Mouse (Mus musculus) heart, embryonic 10.5 days (tissue): ENCODE results near the gene Mag. TPM values are rescaled to one million over a fixed set of nuclear protein-coding genes. Genes with fewer than 3 reads are reported as not detected.
A peak's percentile ranks its signal among the peaks of the same experiment; 100 is the strongest.

Experiments
- DNase-seq: peaks from one replicate; pipeline ENCODE4 v3.0.0-alpha.2; 2017; ENCODE audit warnings: low spot score
- H3K27ac ChIP-seq: fragments of 300-500 bp; sonication (generic); 2 replicates; pipeline ENCODE4 v1.5.1; 2016; ENCODE audit warnings: mild to moderate bottlenecking
- H3K27me3 ChIP-seq: fragments of 300-500 bp; sonication (generic); 2 replicates; pipeline ENCODE4 v1.6.1; 2016; ENCODE audit warnings: mild to moderate bottlenecking; ENCODE audit not compliant: poor library complexity, insufficient read depth, severe bottlenecking
- H3K36me3 ChIP-seq: fragments of 300-500 bp; sonication (generic); 2 replicates; pipeline ENCODE4 v1.6.1; 2016; ENCODE audit warnings: mild to moderate bottlenecking, moderate library complexity
- H3K4me1 ChIP-seq: fragments of 300-500 bp; sonication (generic); 2 replicates; pipeline ENCODE4 v1.6.1; 2016; ENCODE audit warnings: mild to moderate bottlenecking
- H3K4me3 ChIP-seq: fragments of 300-500 bp; sonication (generic); 2 replicates; pipeline ENCODE4 v1.5.1; 2016; ENCODE audit warnings: mild to moderate bottlenecking, moderate library complexity
- H3K9me3 ChIP-seq: fragments of 300-500 bp; sonication (generic); 2 replicates; pipeline ENCODE4 v1.6.1; 2016; ENCODE audit warnings: mild to moderate bottlenecking, moderate library complexity
- WGBS: fragments of 180-500 bp; shearing (Covaris S2); methylation state at CpG from one replicate; pipeline ENCODE4 v1.1.7; 2016; 5-methylcytosine and 5-hydroxymethylcytosine counted together
- polyA plus RNA-seq: library from polyadenylated mRNA; unstranded; fragments of >200 nt; fragmentation: Nextera tagmentation; extraction: Ambion mirVana; gene quantifications from 2 replicates; pipeline ENCODE4 v1.2.1, GENCODE M21; 2016

Gene Mag
- polyA plus RNA-seq, 1 experiment from 2014 or later, result 0.30 TPM

DNA sequence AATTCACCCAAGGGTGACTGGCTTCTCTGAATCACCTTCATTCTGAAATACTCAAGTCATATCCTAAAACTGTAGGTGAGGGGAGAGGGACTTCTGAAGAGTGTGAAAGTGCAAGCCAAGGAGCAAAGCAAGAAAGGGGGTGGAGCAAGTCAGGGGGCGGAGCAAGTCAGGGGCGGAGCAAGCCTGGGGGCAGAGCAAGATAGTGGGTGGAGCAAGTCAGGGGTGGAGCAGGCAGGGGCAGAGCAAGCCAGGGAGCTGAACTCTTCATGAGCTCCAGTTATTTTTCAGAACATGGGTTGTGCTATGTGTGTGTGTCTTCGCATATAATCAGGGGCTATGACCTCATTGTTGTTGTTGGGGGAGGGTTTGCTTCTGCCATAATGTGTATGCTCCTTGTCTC, 5.5 kb upstream of the Mag start:
- WGBS, result 55% methylated on average over 3 of the region's 3 CpGs
- Histone ChIP-seq H3K36me3 (no peaks in the 10 kb centered on the region), H3K4me3 (no peak overlapping the region), H3K4me1 (no peaks in the 10 kb centered on the region), H3K9me3 (no peaks in the 10 kb centered on the region), H3K27ac (no peak overlapping the region), H3K27me3 (peaks cover 11% of the 10 kb centered on the region)
- DNase-seq, result no peak

DNA sequence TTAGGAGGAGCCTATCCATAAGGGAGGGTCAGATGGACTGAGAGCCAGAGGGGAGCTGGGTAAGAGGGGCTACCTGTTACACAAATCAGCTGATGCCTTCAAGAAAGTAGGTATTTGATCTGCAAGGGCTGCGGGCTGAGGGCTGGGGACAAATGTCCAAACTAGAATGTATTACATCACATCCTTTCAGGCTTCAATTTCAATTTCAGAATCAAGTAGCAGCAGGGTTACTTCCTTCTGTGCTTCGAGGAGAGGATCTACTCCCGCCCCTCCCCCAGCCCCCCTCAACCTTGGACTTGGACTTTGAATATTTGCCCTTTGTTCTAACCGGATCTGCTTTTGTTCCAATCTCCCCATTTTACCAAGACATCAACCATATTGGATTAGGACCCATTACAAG, 2.5 kb upstream of the Mag start:
- Histone ChIP-seq H3K27ac (no peak overlapping the region), H3K27me3 (peaks cover 17% of the 10 kb centered on the region), H3K4me1 (no peaks in the 10 kb centered on the region), H3K4me3 (no peak overlapping the region), H3K36me3 (no peaks in the 10 kb centered on the region), H3K9me3 (no peaks in the 10 kb centered on the region)
- 61% methylated on average over 4 of the region's 4 CpGs for WGBS
- DNase-seq, result no peak

DNA sequence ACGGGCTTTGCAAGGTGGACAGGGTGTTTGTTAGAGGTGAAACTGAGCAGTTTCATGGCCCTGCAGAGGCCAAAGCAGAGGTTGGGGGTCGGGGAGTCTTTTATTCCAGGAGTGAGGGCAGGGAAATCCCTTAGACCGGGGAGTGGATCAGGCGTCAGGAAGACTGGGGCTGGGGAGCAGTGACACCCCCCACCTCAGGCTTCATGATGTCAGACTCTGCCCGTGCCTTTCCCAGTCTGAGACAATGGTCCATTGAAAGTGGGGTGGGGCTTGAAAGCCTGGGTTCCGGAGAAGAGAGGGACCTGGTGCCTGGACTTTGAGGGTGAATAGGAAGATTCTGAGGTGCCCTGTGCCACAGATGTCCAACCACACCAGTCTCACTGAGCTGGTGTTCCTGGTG, 2.0 kb upstream of the Mag start:
- Histone ChIP-seq H3K36me3 (no peaks in the 10 kb centered on the region), H3K4me3 (no peak overlapping the region), H3K9me3 (no peaks in the 10 kb centered on the region), H3K27ac (no peak overlapping the region), H3K27me3 (peaks cover 17% of the 10 kb centered on the region), H3K4me1 (no peaks in the 10 kb centered on the region)
- 34% methylated on average over 6 of the region's 6 CpGs for WGBS
- DNase-seq, result peak; percentile 68

DNA sequence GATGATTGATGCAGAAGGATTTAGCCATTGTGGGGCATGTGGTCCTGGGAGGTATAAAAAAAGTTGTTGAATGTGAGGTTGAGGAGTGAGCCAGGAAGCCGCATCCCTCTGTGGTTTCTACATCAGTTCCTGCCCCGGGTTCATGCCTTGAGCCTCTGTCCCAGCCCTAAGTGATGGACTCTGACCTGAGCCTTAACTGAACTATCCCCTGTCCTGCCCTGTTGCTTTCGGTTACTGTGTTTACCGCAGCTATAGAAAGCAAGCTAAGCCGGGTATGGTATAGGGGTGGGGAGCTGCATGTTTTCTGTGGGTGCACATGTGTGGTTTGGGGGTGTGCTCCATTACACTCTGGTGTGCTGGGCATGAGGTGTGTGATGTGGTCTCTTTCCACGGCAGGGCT, 4.9 kb downstream of the Mag start:
- peaks cover 11% of the 10 kb centered on the region for H3K4me1 ChIP-seq
- H3K36me3 ChIP-seq, result no peaks in the 10 kb centered on the region
- peaks cover 39% of the 10 kb centered on the region for H3K27me3 ChIP-seq
- H3K9me3 ChIP-seq, result no peaks in the 10 kb centered on the region
- no peak for DNase-seq
- H3K27ac ChIP-seq, result no peak overlapping the region
- H3K4me3 ChIP-seq, result no peak overlapping the region
- WGBS, result 73% methylated on average over 6 of the region's 6 CpGs

DNA sequence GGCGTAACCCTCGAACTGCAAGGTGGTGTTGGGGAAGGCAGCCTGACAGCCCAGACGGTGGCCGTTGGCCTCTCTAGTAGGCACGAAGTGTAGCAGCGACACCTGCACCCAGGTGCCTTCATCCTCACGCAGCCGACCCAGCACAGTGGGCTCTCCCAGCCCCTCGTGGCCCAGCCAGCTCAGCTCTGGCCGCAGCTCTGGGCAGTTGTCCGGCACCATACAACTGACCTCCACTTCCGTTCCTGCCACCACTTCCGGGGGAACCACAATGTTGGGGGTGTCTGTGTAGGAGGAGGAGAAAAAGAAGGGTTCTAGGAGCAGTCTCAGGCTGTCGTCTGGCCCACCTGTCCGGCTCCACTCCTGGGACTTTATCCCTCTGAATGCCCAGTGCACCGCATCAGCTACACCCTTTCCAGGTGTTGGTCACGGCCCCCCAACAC, 5.7 kb downstream of the Mag start:
- peak overlapping the region; percentile 45 for H3K4me3 ChIP-seq

DNA sequence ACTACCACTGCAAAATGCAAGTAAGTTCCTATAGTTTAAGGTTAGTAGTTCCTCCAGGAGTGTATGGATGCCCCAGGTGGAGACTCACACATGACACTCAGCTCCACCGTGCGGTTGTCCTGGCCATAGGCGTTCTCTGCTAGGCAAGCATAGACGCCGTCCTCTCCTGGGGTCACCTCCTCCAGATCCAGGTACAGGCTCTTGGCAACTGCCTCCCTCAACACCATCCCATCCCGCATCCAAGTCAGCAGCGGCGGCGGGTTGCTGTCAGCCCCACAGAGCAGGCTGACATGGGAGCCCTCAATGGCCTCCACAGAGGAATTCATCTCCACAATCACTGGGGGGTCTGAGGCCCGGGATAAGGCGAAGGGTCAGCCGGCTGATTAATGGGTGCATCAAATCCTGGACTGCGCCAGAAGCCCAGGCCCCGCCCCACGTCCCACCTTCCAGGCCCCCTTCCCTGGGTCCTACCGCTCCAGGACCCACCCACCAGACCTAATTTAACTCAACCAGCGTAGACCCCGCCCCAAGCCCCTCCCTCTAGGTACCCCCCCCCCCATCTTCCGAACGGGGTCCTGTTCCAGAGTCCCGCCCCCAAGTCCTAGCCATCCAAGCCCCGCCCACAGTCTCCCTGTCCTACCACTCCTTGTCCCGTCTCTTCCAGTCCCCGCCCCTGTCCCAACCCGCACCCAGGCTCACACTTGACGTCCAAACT, 6.2 kb downstream of the Mag start:
- no peaks in the 10 kb centered on the region for H3K9me3 ChIP-seq
- H3K4me1 ChIP-seq, result peaks cover 11% of the 10 kb centered on the region
- no peaks in the 10 kb centered on the region for H3K36me3 ChIP-seq
- peaks cover 33% of the 10 kb centered on the region for H3K27me3 ChIP-seq
- peak overlapping the region; percentile 45 for H3K4me3 ChIP-seq
- no peak overlapping the region for H3K27ac ChIP-seq
- DNase-seq, result no peak
- 4% methylated on average over 26 of the region's 26 CpGs for WGBS

More for the DNA sequence above, 5.7 kb downstream of the Mag start:
- peaks cover 33% of the 10 kb centered on the region for H3K27me3 ChIP-seq
- no peaks in the 10 kb centered on the region for H3K36me3 ChIP-seq
- DNase-seq, result no peak
- H3K4me1 ChIP-seq, result peaks cover 11% of the 10 kb centered on the region
- 19% methylated on average over 15 of the region's 17 CpGs for WGBS
- H3K27ac ChIP-seq, result no peak overlapping the region
- no peaks in the 10 kb centered on the region for H3K9me3 ChIP-seq

DNA sequence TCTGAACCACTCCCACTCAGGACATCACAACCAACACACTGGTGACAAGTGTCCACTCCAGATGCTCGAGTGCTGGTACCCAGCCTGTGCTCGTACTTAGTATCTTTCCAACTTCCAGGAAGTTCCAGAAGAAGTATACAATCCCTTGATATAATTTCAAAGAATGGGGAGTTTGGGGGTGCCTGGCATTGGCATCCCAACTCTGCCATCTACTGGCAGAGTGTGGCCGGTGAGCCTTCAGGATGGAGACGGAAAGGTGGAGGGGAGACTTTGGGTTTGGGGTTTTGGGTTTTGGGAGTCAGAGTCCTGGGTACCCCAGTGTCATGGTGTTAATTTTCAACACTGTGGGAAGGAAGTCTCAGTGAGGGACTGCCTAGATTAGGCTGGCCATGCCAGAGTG, 10.6 kb downstream of the Mag start:
- Histone ChIP-seq H3K27ac (no peak overlapping the region), H3K9me3 (no peaks in the 10 kb centered on the region)
- DNase-seq, result no peak

DNA sequence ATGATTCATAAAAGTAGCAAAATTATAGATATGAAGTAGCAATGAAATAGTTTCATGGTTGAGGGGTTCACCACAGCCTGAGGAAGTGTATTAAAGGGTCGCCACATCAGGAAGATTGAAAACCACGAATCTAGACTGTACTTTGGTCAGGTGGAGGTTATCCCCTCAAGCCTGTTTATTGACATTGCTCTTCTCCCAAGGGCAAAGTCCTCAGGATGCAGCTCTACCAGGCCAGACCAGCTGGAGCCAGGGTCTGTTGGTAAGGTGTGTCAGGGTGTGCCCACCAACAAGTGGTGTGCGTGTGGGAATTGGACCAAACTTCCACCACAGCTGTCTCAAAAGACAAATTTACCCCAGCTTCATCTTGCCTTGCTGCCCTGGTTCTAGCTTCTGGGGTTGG, 19.5 kb downstream of the Mag start:
- Histone ChIP-seq H3K9me3 (no peaks in the 10 kb centered on the region), H3K27me3 (peaks cover 6% of the 10 kb centered on the region; the same call in 1 of the 2 replicates), H3K4me3 (no peak overlapping the region), H3K27ac (no peak overlapping the region), H3K4me1 (peaks cover 10% of the 10 kb centered on the region), H3K36me3 (no peaks in the 10 kb centered on the region)
- no peak for DNase-seq
- 91% methylated on average over 3 of the region's 3 CpGs for WGBS

More for the DNA sequence above, 10.6 kb downstream of the Mag start:
- Histone ChIP-seq H3K36me3 (no peaks in the 10 kb centered on the region), H3K27me3 (peaks cover 36% of the 10 kb centered on the region), H3K4me3 (no peak overlapping the region), H3K4me1 (peaks cover 15% of the 10 kb centered on the region)
- 51% methylated on average over 4 of the region's 4 CpGs for WGBS

DNA sequence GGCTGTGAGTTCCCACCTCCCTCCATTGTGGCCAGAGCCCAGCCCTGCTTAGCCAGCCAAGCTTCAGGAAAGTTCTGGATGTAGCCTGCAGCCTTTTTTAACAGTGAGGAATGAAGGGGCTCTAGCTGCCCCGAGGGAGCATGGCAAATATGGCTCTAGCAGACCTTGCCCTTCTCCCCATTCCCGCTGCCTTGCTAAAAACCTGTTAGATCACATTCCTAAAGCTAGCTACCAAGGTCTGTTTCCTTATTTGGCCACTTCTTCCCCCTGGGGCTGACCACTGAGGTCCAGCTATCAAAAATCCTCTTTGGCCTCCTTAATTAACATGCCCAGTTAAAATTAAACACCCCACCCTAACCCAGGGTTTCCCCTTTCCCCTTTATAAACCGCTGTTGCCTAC, 22.2 kb downstream of the Mag start:
- H3K27ac ChIP-seq, result no peak overlapping the region
- no peak overlapping the region for H3K4me3 ChIP-seq
- DNase-seq, result no peak
- 51% methylated on average over 3 of the region's 3 CpGs for WGBS
- peaks cover 5% of the 10 kb centered on the region; the same call in 1 of the 2 replicates for H3K4me1 ChIP-seq
- no peaks in the 10 kb centered on the region for H3K9me3 ChIP-seq
- H3K27me3 ChIP-seq, result no peaks in the 10 kb centered on the region
- H3K36me3 ChIP-seq, result no peaks in the 10 kb centered on the region

DNA sequence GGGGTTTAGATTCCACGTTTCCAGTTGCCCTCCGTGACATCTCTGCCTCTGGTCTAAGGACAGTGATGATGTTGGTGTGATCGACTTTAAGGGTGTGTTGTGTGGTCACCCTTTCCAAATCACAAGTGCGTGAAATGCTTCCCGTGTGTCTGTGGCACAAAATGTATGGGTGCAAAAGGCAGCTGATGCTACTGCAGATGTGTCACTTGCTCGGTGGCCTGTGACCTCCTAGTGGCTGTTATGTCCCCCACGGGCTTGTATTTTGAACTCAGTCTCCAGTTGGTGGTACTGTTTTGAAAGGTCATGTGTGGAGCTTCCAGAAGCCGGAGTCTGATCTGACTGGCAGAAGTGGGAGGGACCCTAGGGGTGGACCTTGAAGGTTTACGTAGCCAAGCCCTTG, 22.9 kb downstream of the Mag start:
- Histone ChIP-seq H3K9me3 (no peaks in the 10 kb centered on the region), H3K27me3 (no peaks in the 10 kb centered on the region), H3K36me3 (no peaks in the 10 kb centered on the region), H3K27ac (no peak overlapping the region), H3K4me1 (peaks cover 5% of the 10 kb centered on the region; the same call in 1 of the 2 replicates), H3K4me3 (no peak overlapping the region)
- whole genome bisulfite sequencing, result 81% methylated on average over 9 of the region's 9 CpGs
- no peak for DNase-seq

DNA sequence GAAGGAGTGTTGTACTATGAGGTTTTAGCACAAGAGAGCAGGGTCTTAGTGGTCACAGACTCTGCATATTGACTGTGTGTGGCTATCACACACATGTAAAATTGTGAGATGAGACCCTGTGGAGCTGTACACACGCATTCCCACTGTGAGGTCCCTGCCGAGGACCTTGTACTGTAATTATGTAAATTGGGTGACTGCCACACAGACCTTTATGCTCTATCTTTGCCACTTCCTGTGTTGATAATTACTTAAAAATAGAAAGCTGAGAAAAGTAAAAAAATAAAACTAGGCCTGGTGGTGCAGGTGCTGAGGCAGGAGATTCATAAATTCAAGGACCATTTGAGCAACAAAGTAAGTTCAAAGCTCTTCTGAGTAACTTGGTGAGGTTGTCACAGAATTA, 24.0 kb downstream of the Mag start:
- 53% methylated on average over 2 of the region's 2 CpGs for WGBS
- no peak for DNase-seq
- Histone ChIP-seq H3K36me3 (no peaks in the 10 kb centered on the region), H3K4me3 (no peak overlapping the region), H3K27me3 (no peaks in the 10 kb centered on the region), H3K4me1 (peaks cover 5% of the 10 kb centered on the region; the same call in 1 of the 2 replicates), H3K9me3 (no peaks in the 10 kb centered on the region), H3K27ac (no peak overlapping the region)

DNA sequence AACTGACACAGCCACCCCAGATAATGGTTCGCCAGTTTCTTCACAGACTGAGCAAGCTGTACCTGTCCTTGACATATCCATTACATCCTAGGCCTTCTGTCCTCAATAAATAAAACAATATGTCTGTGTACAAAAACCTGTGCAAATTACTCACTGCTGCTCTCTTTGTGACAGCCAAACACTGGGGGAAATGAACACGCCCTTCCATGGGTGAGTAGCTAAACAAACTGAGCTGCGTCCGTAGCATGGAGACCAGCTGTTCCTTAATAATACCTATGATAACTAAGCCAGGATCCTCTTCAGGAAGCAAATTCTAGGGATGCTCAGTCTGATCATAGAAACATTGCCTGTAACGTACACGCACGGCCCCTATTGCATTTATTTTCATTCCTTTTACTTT, 25.9 kb downstream of the Mag start:
- WGBS, result 79% methylated on average over 7 of the region's 7 CpGs
- DNase-seq, result no peak
- H3K9me3 ChIP-seq, result no peaks in the 10 kb centered on the region
- no peak overlapping the region for H3K4me3 ChIP-seq
- no peak overlapping the region for H3K27ac ChIP-seq
- H3K36me3 ChIP-seq, result no peaks in the 10 kb centered on the region
- H3K4me1 ChIP-seq, result peaks cover 5% of the 10 kb centered on the region; the same call in 1 of the 2 replicates
- no peaks in the 10 kb centered on the region for H3K27me3 ChIP-seq

DNA sequence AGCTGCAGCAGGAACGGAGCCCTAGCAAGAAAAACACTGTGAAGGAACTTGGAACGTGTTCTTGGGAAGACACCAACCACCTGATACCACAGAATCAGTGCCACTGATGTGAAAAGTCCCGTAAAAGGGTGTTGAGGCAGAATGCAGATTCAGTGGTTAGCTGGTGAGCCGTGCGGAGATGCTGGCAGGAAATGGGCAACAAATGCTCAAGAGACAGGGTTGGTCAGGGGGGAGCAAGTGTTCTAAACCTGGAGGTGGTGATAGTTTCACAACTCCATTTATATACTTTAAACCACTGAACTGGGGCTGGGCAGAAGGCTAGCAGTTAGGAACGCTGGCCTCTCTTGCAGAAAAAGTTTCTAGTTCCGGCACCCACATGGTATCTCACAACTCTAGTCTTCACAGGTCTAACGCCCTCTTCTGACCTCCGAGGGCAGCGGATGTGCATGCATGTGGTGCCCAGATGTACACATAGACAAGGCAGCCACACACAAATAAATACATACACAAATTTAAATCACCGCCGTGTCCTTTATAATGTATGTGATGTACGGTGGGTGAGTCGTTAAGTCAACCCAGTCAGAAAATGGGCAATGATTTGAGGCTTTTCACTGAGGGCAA, 27.0 kb downstream of the Mag start:
- no peaks in the 10 kb centered on the region for H3K9me3 ChIP-seq
- no peak overlapping the region for H3K27ac ChIP-seq
- 80% methylated on average over 14 of the region's 14 CpGs for WGBS
- H3K4me3 ChIP-seq, result no peak overlapping the region
- H3K4me1 ChIP-seq, result peaks cover 5% of the 10 kb centered on the region; the same call in 1 of the 2 replicates
- no peak for DNase-seq
- H3K36me3 ChIP-seq, result no peaks in the 10 kb centered on the region
- no peaks in the 10 kb centered on the region for H3K27me3 ChIP-seq
